Mouse (Mus musculus) gastrocnemius, adult 8-10 months (tissue): Measurements from ENCODE around the gene Tnfrsf13b. TPM values are rescaled to one million over a fixed set of nuclear protein-coding genes. Genes with fewer than 3 reads are reported as not detected.
"Not testable (repeated sequence)": the region's sequence is repeated elsewhere in the genome, so short reads cannot be mapped to it uniquely, and the experiment has no call there.

Experiments
- DNase-seq, 2 experiments: peaks; one replicate each; pipeline ENCODE4 v3.0.0; 2022; ENCODE audit warnings: low spot score in 2 of 2
- total RNA-seq, 4 experiments: library from RNA; stranded (reverse); gene quantifications; 2 replicates each; pipeline ENCODE4 v1.2.4; 2022

The Tnfrsf13b gene
- total RNA-seq, 4 experiments from 2014 or later, result 0.19 to 0.29 (median 0.19) TPM; not detected in 1

- no peak for DNase-seq
These were observed 43.6 kb downstream of the Tnfrsf13b start for GRCm38 (mm10) chr11:61170184-61170583.

- DNase-seq, result not testable (repeated sequence)
These were observed 46.9 kb downstream of the Tnfrsf13b start for GRCm38 (mm10) chr11:61173477-61173876.

GRCm38 (mm10) chr11:61174291-61174820 lies 47.8 kb downstream of the Tnfrsf13b start:
- DNase-seq, result peak in 1 of 2 experiments; percentile 8

GRCm38 (mm10) chr11:61174821-61175658 lies 48.5 kb downstream of the Tnfrsf13b start, which contains the start of gene Usp22:
Gene Usp22 (minus strand): TSS chr11:61175055.
- peak; percentile 99 for DNase-seq

- no peak for DNase-seq
These were observed 49.2 kb downstream of the Tnfrsf13b start for GRCm38 (mm10) chr11:61175778-61176177.

GRCm38 (mm10) chr11:61176321-61176720 lies 49.8 kb downstream of the Tnfrsf13b start:
- no peak for DNase-seq

GRCm38 (mm10) chr11:61180361-61180760 lies 53.8 kb downstream of the Tnfrsf13b start:
- DNase-seq, result no peak

GRCm38 (mm10) chr11:61181624-61182023 lies 55.1 kb downstream of the Tnfrsf13b start:
- no peak for DNase-seq

- no peak for DNase-seq
These were observed 57.3 kb downstream of the Tnfrsf13b start for GRCm38 (mm10) chr11:61183820-61184219.

- no peak for DNase-seq
These were observed 64.2 kb downstream of the Tnfrsf13b start for GRCm38 (mm10) chr11:61190776-61191175.

- not testable (repeated sequence) for DNase-seq
These were observed 65.6 kb downstream of the Tnfrsf13b start for GRCm38 (mm10) chr11:61192123-61192522.

- no peak for DNase-seq
These were observed 66.2 kb downstream of the Tnfrsf13b start for GRCm38 (mm10) chr11:61192779-61193178.

- DNase-seq, result peak; percentile 61 to 63
These were observed 66.8 kb downstream of the Tnfrsf13b start for GRCm38 (mm10) chr11:61193392-61193791.

GRCm38 (mm10) chr11:61196616-61197353 lies 70.2 kb downstream of the Tnfrsf13b start:
- DNase-seq, result no peak

GRCm38 (mm10) chr11:61197935-61198334 lies 71.4 kb downstream of the Tnfrsf13b start:
- DNase-seq, result no peak

Other genes starting within 250 kb of the Tnfrsf13b start
- 10 to 100 TPM; 37.2 to 44.1 (median 43.5) TPM for gene Tmem11, start 247.5 kb upstream of the Tnfrsf13b start, total RNA-seq
- gene Natd1, start 212.0 kb upstream of the Tnfrsf13b start, total RNA-seq, result 1 to 10 TPM; 6.5 to 9.2 (median 7.3) TPM
- 100 to 1,000 TPM; 117 to 122 (median 119) TPM for gene Map2k3, start 194.7 kb upstream of the Tnfrsf13b start, total RNA-seq
- gene Kcnj12, start 104.2 kb upstream of the Tnfrsf13b start, total RNA-seq, result 10 to 100 TPM; 59.6 to 63.8 (median 62.0) TPM
- gene Usp22, start 48.3 kb downstream of the Tnfrsf13b start, total RNA-seq, result 10 to 100 TPM; 13.3 to 16.1 (median 15.7) TPM
- under 1 TPM; 0.36 to 0.81 (median 0.55) TPM for gene Aldh3a1, start 80.8 kb downstream of the Tnfrsf13b start, total RNA-seq
- 10 to 100 TPM in 3 of 4 experiments, 1 to 10 TPM in 1; 9.5 to 16.0 (median 13.4) TPM for gene Aldh3a2, start 140.7 kb downstream of the Tnfrsf13b start, total RNA-seq
- not detected for gene Slc47a2, start 216.1 kb downstream of the Tnfrsf13b start, total RNA-seq